Mouse (Mus musculus): ENCODE measurements around the gene Gigyf1. TPM values are rescaled to one million over a fixed set of nuclear protein-coding genes. Genes with fewer than 3 reads are reported as not detected.

Gene Gigyf1
- polyA plus RNA-seq (2015; fragmentation: Nextera tagmentation; extraction: Ambion mirVana), result 10.5 and 15.9 TPM in 2 replicates

DNA sequence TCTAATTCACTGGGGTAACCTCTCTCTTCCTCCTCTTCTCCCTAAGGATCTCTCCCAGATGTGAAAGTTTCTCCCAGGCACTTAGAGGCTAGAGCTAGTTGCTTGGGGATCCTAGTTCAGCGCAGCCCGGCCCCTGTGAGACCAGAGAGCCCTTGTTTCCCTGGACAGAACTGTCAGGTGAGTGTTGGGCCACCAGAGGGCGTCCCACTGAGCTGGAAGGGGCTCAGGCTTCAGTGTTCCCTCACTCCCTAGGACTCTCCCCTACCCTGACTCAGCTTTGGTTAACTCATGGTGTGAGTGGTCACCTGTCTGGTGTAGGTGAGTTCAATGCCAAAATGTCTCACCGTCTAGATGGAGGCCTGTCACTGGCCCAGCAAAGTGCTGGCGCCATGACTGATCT lies at the start of gene Gigyf1:
Gigyf1 (plus strand) TSS at position 113 of the 400 bp plus-strand sequence.
- no peak for DNase-seq (ENCODE audit: low spot score)

DNA sequence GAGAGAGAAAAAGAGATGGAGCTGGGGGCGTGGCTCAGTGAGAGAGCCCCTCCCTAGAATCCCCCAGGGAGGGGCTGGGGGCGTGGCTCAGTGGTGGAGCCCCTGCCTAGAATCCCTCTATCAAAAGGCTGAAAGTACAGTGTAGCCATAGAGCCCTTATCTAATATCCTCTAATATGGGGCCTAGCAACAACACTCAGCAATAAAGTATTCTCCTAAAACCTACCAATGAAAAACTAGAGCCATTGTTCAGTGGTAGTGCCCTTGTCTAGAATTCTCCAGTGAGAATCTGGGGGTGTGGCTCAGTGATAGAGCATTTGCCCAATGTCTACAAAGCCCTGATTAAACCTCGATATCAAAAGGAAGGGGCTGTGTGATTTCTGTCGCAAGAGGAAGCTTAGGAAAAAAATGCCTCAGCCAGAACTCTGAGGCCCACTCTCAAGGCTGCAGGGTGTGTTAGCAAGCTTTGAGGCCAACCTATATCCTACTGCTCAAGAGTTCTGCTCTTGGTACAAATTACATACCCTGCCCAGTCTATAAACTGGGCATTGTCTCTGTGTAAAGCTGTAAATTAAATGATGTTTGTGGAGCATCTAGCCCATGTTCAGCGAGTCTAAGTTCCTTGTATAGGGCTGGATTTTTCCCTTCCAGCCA lies 46.0 kb upstream of the Gigyf1 start:
- no peak for DNase-seq (ENCODE audit: low spot score)

DNA sequence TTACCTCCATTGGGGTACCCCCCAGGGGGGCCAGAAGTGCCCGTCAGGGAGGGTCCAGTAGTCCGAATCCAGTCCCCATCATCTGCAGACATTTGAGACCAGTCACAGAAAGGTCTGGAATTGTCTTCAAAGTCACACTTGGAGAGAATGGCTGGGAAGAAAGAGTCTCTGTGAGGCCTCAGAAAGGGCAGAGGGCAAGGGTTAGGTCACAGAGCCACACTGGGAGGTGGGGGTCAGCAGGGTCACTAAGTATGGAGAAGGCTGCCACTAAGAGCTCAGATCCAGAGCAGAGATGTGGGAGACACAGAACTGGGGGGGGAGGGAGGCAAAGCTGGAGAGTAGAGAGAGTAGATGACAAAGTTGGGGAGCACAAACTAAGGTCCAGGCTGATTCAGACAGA lies 44.0 kb upstream of the Gigyf1 start:
- no peak for DNase-seq (ENCODE audit: low spot score)

GRCm38 (mm10) chr5:137476964-137477363 lies 41.4 kb upstream of the Gigyf1 start, which contains the start of gene Zan:
Zan (minus strand) TSS chr5:137477064.
- DNase-seq (ENCODE audit: low spot score), result no peak

- peak; percentile 51 for DNase-seq (ENCODE audit: low spot score)
These were observed 37.2 kb upstream of the Gigyf1 start for GRCm38 (mm10) chr5:137481138-137481537.

GRCm38 (mm10) chr5:137481897-137482296 lies 36.5 kb upstream of the Gigyf1 start:
- no peak for DNase-seq (ENCODE audit: low spot score)

DNA sequence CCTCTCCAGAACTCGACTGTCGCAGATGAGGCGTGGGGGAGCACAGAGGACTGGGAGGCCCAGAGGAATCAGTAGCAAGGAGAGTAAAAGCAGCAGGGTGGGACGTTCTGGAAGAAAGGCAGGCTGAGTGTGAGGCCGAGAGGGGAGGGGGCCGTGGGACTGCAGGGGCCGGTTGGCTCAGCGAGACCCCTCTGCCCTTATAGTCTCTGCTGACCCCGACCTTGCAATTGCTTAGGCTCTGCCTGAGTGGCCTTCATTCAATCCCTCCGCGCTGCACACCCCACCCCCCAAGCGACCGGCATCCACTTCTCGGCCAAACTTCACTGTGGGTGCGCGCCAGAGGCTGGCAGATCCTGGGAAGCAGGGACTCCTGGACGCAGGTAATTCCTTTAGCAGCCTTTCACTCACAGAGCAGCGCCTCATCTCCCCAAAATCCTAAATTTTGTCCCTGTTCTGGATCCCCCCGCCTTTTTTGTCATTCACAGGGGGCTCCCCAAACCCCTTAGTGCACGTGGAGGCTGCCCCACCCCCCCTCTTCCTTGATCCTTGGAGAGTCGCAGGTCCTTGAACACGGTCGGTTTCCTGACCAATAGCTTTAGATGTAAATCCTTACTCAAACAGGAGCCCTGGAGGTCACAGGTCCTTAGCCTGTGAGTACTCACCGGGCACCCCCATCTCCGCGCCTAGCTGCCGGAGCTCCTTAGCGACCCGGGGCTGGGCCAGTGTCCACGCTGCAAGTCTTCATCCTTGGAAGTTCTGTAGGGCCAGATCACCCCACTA lies 33.1 kb upstream of the Gigyf1 start:
- no peak for DNase-seq (ENCODE audit: low spot score)

DNA sequence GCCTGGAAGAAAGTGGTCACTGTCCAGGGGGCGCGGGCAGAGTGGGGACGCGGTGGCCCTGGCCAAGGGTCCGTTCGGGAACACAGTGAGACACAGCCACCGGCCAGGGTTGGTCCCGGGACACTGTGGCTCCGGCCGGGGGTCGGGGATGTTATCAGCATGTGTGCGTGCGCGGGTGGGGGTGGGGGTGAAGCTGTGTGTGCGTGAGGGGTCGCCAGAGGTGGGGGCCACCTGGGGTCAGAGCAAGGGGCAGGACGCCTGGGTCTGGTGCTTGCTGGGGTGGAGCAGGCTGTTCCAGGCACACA lies 32.5 kb upstream of the Gigyf1 start:
- DNase-seq (ENCODE audit: low spot score), result no peak

DNA sequence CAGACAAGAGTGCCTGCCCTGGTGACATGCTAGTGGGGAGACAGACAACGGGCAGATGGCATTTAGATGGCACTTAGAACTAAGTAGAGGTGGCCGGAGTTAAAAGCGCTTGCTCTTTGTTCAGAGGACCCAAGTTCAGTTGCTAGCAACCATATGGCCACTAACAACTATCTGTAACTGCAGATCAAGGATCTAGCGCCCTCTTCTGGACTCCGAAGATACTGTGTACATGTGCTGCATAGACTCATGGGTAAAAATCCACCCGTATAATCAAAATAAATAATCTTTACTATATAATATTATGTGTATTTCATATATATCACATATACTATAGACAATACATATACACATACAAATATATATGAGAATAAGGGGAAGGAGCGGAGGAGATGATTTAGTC lies 30.7 kb upstream of the Gigyf1 start:
- no peak for DNase-seq (ENCODE audit: low spot score)

DNA sequence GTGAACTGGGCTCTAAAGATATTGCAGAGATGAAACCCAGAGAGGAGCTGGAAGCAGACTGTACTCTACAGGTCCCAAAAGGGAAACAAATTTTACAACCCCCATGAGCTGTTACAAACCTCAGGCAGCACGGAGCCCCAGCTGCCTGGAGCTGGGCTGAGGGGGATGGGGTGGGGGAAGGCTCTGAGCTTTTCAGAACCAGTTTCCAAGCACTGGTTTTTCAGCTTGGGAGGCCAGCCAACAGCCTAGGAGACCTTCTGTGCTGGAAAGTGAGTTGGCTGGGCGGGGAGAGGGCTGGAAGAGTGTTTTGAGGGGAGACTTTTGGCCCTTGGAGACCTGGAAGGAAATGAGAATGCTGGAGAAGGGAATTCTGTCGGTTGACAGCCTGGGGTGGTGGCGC lies 26.8 kb upstream of the Gigyf1 start:
- no peak for DNase-seq (ENCODE audit: low spot score)

DNA sequence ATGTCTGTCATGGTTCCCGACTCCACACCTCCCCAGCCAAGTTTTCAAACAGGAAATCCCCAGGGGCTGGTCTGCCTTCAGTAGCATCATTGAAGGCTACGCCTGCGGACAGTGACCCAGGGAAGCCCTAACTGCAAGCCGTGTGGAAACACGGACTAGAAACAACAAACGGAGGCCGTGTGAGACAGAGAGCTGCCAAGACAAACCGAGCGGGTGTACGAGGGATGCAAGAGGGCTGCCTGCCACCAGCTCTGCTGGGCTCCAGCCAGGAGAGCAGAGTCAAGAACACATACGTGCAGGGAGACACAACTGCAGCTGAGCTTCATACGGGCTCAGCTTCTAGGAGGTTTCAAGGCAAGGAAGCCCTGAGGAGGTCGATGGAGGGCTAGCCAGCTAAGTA lies 24.5 kb upstream of the Gigyf1 start:
- DNase-seq (ENCODE audit: low spot score), result no peak

GRCm38 (mm10) chr5:137500186-137500585 lies 18.2 kb upstream of the Gigyf1 start:
- DNase-seq (ENCODE audit: low spot score), result no peak

GRCm38 (mm10) chr5:137501709-137502666 lies 16.4 kb upstream of the Gigyf1 start, which contains the start of gene Pop7:
Pop7 (minus strand) TSS chr5:137502518.
- peak; percentile 100 for DNase-seq (ENCODE audit: low spot score)

DNA sequence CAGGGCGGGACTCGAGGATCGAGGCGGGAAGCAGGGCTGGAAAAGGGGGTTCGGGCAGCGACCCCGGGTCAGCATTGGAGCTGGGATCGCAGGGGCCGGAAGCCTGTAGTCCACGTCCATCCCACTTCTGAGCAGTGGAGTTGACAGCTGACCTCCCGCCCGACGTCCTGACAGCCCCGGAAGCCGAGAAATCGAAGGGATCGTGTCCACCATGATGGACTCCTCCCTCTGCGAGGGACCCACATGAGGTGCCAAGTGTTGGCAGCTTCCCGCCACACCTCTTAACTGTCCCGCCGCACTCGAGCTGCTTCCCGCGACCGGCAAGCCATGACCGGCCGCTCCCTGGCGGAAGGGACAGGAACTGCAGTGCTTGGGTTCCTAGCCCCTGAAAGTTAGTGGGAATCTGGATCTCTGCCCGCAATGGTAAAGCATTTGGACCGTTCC lies 15.7 kb upstream of the Gigyf1 start:
- DNase-seq (ENCODE audit: low spot score), result peak; percentile 82

DNA sequence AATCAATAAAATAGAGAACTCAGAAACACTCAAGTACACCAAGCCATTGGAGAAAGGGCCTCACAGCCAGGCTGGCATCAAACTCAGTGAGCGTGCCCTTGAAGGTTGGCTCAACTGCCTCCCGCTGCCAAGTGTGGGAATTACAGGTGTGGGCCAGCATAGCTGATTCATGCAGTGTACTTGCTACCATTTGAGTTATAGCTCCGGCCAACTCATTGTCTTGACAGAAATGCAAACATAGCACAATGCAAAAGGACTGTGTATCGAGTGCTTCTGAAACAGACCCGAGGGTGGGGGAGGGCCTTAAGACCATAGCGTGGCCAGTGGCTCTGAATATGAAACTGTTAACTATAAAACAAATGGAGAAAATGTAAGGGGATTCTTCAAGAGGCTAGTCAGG lies 14.3 kb upstream of the Gigyf1 start:
- DNase-seq (ENCODE audit: low spot score), result peak; percentile 35

GRCm38 (mm10) chr5:137510014-137510501 lies 8.3 kb upstream of the Gigyf1 start:
- DNase-seq (ENCODE audit: low spot score), result peak; percentile 69

DNA sequence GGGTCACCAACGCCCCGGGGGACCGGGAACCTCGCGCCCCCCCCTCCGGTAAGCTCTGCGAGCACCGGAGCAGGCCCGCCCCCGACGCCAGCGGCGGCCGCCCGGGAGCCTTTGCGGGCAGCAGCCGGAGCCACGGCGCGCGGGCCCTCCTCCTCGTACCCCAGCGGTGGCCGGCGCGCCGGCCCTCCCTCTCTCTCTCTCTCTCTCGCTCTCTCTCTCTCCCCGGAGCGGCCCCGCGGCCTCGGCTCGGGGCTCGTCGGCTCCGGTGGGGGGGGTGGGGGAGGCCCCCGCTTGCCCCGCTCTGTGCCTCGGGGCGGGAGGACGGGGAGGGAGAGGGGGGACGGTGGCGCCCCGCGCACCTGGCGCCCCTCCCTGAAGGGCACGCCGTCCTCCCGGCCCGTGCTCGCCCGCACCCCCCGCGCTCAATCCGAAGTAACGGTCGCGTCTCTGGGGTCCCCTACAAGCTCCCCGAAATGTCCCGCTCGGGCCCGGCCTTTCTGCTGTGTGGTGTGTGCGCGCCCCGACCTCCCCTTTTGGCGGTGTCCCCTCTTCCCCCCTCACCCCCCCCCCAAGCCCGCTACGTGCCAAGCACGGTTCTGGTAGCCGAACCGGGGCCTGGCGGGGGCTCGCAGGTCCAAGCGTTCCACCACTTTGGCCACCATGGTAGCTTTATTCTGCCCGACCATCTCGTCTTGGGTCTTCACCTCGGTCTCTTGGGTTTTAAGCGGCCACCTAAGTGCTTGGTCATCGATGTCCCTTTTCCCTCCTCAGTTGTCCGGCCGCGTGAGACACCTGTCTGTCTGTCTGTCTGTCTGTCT lies 7.6 kb upstream of the Gigyf1 start:
- peak; percentile 56 for DNase-seq (ENCODE audit: low spot score)

GRCm38 (mm10) chr5:137511706-137512105 lies 6.6 kb upstream of the Gigyf1 start:
- DNase-seq (ENCODE audit: low spot score), result no peak

GRCm38 (mm10) chr5:137512847-137513794 lies 5.2 kb upstream of the Gigyf1 start:
- no peak for DNase-seq (ENCODE audit: low spot score)
